Mouse (Mus musculus) lung, adult 2 months (tissue): ENCODE measurements around the gene Becn1.

Source experiments
- CTCF ChIP-seq: fragments of 200-500 bp; IDR thresholded peaks from 2 replicates; pipeline ENCODE4 v1.5.1; 2011; ENCODE audit warnings: mild to moderate bottlenecking, low read length, control low read depth; ENCODE audit not compliant: insufficient read depth
- POLR2A ChIP-seq: fragments of 200-500 bp; IDR thresholded peaks from 2 replicates; pipeline ENCODE4 v1.6.1; 2011; ENCODE audit warnings: low read depth, mild to moderate bottlenecking, control low read depth, low read length, borderline replicate concordance; ENCODE audit errors: extremely low read depth

GRCm38 (mm10) chr11:101326147-101326546 is 24.1 kb upstream of the Becn1 start:
- no peak for TF ChIP-seq POLR2A
- no peak for TF ChIP-seq CTCF
